Comparison of ENCODE assay signal across 8 mouse cellular contexts in genomic region chr8:128519366-128519765, GRCm38 (mm10).
DNase-seq lines count a peak whose midpoint lies in the region; ATAC-seq and TF ChIP-seq lines count a peak whose summit lies in the region.
"Had no signal": no experiment of that assay in that cellular context is flagged by ENCODE, and none has a peak within 500 bp of the region (broad histone marks: within the 10 kb centered on the region; RNA-seq: fewer than 3 reads in every experiment).

No protein-coding gene starts in this region.

- H3K27me3 ChIP-seq in Patski, result no peaks in the 10 kb centered on the region

- no peaks in the 10 kb centered on the region; the same call in 1 of the 2 replicates for H3K4me1 ChIP-seq in embryonic fibroblast, embryonic 13.5 days (ENCODE audit: control insufficient read depth, insufficient read depth, low read length)

- no peak for ATAC-seq in Patski
- peak; percentile 59; the same call in 1 of the 2 replicates for ATAC-seq in monocyte, adult 5-6 weeks (replicated peaks; ENCODE audit: insufficient number of reproducible peaks, low FRiP score, low TSS enrichment, poor library complexity, severe bottlenecking)

- no peak for DNase-seq in left cerebral cortex, adult 2 months (ENCODE audit: extremely low spot score in 1 of 2, low spot score in 2 of 2)
- no peak for DNase-seq in left cerebral cortex, adult 9 months (ENCODE audit: low spot score in 2 of 2)
- DNase-seq in Patski (ENCODE audit: low read depth, low spot score), result no peak
- DNase-seq in urinary bladder, adult 18-20 months (ENCODE audit: low spot score in 2 of 2), result no peak
- no peak for DNase-seq in left cerebral cortex, adult 8-10 months (ENCODE audit: low spot score in 2 of 2)

- CTCF ChIA-PET in Patski (lab: Charles Lee), result interaction anchor here (1.1 kb wide), 1 partner anchor 15 kb away, joined by 3 read pairs; no protein-coding TSS in a partner anchor

- TF ChIP-seq POLR2A in embryonic fibroblast, embryonic 13.5 days (IDR thresholded peaks at IDR 0.05; ENCODE audit: low read depth, low read length), result no peak

- no peak overlapping the region for H3K27ac ChIP-seq in left cerebral cortex, adult 2 months
- H3K27ac ChIP-seq in embryonic fibroblast, embryonic 13.5 days (ENCODE audit: insufficient read depth, low read length), result no peak overlapping the region

- peak; percentile 49 for TF ChIP-seq CTCF in left cerebral cortex, adult 2 months (IDR thresholded peaks at IDR 0.05)
- peak; percentile 57 for TF ChIP-seq CTCF in Patski (IDR thresholded peaks at IDR 0.05)
- TF ChIP-seq CTCF in embryonic fibroblast, embryonic 13.5 days (IDR thresholded peaks at IDR 0.05; ENCODE audit: borderline replicate concordance, insufficient read depth, low read length), result peak; percentile 9; the same call in 1 of the 2 replicates

- H3K4me3 ChIP-seq in left cerebral cortex, adult 2 months, result no peak overlapping the region
- H3K4me3 ChIP-seq in embryonic fibroblast, embryonic 13.5 days (ENCODE audit: insufficient read depth, low read length), result no peak overlapping the region
- H3K4me3 ChIP-seq: erythroblast, embryonic 14.5 days had no signal

- in situ Hi-C loops in Patski (cut with MboI; ENCODE audit: low pct_unique_long_range_greater_than_20kb), result no loop called here

- POLR2A ChIA-PET in Patski (lab: Charles Lee), result no interaction called here

- intact Hi-C loops in left cerebral cortex, adult 2 months (cut with DNase I), result no loop called here
